Mouse (Mus musculus): ENCODE measurements around the gene Aox3. TPM values are rescaled to one million over a fixed set of nuclear protein-coding genes. Genes with fewer than 3 reads are reported as not detected.

Aox3 gene
- polyA plus RNA-seq, 1 experiment from 2014 or later: 0.59 TPM

- no peak for ATAC-seq (ENCODE audit: insufficient number of reproducible peaks, low FRiP score, low TSS enrichment, low read depth)
- Histone ChIP-seq H3K27ac (no peak overlapping the region), H3K9me3 (no peaks in the 10 kb centered on the region), H3K9ac (no peak overlapping the region), H3K27me3 (no peaks in the 10 kb centered on the region), H3K4me3 (no peak overlapping the region), H3K4me1 (no peaks in the 10 kb centered on the region), H3K4me2 (no peak overlapping the region), H3K36me3 (no peaks in the 10 kb centered on the region)
- WGBS: 82% methylated on average over 4 of the region's 4 CpGs
Measured at GRCm38 (mm10) chr1:58080446-58080845, 32.5 kb upstream of the Aox3 start.

GRCm38 (mm10) chr1:58081356-58081755 is 31.6 kb upstream of the Aox3 start:
- WGBS: 78% methylated on average over 5 of the region's 5 CpGs
- no peak overlapping the region for H3K27ac ChIP-seq

DNA sequence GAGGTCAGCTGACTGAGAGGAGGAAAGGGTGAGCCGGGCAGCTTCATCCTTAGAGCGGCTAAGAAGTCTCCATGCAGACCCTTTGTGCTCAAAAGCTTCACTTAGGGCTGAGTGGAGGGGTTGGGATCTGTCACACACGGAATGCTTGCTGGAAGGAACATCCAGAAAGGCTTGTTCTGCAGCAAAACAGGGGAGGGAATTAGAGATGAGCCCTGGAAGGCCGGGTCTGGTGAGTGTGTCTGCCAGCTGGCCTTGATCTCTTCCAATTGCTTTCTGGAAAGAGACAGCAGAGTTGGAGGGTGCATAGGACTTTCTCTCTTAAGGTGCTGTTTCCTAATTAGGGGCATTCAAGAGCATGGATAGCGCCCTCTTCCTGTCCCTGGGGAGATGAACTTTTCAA is 23.6 kb upstream of the Aox3 start:
- Histone ChIP-seq H3K27me3 (no peaks in the 10 kb centered on the region), H3K4me2 (no peak overlapping the region), H3K4me3 (no peak overlapping the region), H3K4me1 (peaks cover 5% of the 10 kb centered on the region; the same call in 1 of the 2 replicates), H3K9ac (no peak overlapping the region), H3K9me3 (no peaks in the 10 kb centered on the region), H3K27ac (no peak overlapping the region), H3K36me3 (no peaks in the 10 kb centered on the region)
- no peak for ATAC-seq (ENCODE audit: insufficient number of reproducible peaks, low FRiP score, low TSS enrichment, low read depth)
- WGBS: 44% methylated on average over 5 of the region's 5 CpGs

More at GRCm38 (mm10) chr1:58081356-58081755, 31.6 kb upstream of the Aox3 start:
- no peak overlapping the region for H3K4me2 ChIP-seq
- H3K4me3 ChIP-seq: no peak overlapping the region
- no peak for ATAC-seq (ENCODE audit: insufficient number of reproducible peaks, low FRiP score, low TSS enrichment, low read depth)
- no peaks in the 10 kb centered on the region for H3K9me3 ChIP-seq
- H3K36me3 ChIP-seq: no peaks in the 10 kb centered on the region
- no peak overlapping the region for H3K9ac ChIP-seq
- no peaks in the 10 kb centered on the region for H3K27me3 ChIP-seq
- no peaks in the 10 kb centered on the region for H3K4me1 ChIP-seq

DNA sequence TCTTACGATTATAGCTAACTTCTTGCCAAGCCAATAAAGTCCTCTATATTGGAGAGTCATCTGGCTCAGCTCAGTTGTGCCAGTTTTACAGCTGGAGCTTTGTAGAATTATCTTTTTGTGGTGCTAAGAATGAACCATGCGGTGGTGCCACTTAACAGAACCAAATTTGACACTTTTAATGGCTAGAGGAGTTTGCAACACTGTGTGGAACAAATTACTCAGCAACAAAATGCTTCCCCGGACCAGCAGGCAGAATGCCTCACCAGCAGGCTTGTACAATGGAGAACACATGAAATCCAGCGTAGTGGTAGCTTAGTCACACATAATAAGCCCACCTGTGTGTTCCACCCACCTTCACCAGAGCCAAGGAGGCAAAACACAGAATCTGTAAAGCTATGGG is 22.7 kb upstream of the Aox3 start:
- Histone ChIP-seq H3K27ac (no peak overlapping the region), H3K9me3 (no peaks in the 10 kb centered on the region), H3K9ac (no peak overlapping the region), H3K4me1 (peaks cover 5% of the 10 kb centered on the region; the same call in 1 of the 2 replicates), H3K27me3 (no peaks in the 10 kb centered on the region), H3K36me3 (no peaks in the 10 kb centered on the region), H3K4me2 (no peak overlapping the region), H3K4me3 (no peak overlapping the region)
- 29% methylated on average over 4 of the region's 4 CpGs for WGBS
- no peak for ATAC-seq (ENCODE audit: insufficient number of reproducible peaks, low FRiP score, low TSS enrichment, low read depth)

DNA sequence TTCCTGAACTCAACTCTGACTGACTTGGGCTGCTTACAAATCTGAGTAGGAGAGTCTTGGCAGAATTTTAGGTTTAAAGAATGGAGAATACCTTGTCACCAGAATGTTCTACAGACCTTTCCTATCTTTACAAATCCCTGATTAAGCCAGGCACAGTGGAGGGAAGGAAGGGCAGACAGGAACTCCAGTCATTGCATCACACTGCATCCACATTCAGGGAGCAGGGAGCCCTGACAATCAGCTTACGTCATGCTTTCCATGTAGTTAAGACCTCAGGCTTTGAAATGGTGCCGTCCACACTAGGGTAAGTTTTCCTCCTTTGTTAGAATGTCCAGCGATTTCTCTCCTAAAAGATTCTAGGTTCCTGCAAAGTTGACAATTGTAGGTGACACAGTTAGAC is 21.7 kb upstream of the Aox3 start:
- Histone ChIP-seq H3K27ac (no peak overlapping the region), H3K9me3 (no peaks in the 10 kb centered on the region), H3K27me3 (no peaks in the 10 kb centered on the region), H3K36me3 (no peaks in the 10 kb centered on the region), H3K4me3 (no peak overlapping the region), H3K9ac (no peak overlapping the region), H3K4me1 (peaks cover 5% of the 10 kb centered on the region; the same call in 1 of the 2 replicates), H3K4me2 (no peak overlapping the region)
- WGBS: 72% methylated on average over 3 of the region's 3 CpGs
- no peak for ATAC-seq (ENCODE audit: insufficient number of reproducible peaks, low FRiP score, low TSS enrichment, low read depth)

GRCm38 (mm10) chr1:58091992-58092560 is 20.9 kb upstream of the Aox3 start:
- H3K4me3 ChIP-seq: no peak overlapping the region
- WGBS: 82% methylated on average over 2 of the region's 2 CpGs
- no peak overlapping the region for H3K27ac ChIP-seq
- no peak overlapping the region for H3K9ac ChIP-seq
- no peaks in the 10 kb centered on the region for H3K36me3 ChIP-seq
- peaks cover 5% of the 10 kb centered on the region; the same call in 1 of the 2 replicates for H3K4me1 ChIP-seq
- no peak overlapping the region for H3K4me2 ChIP-seq
- ATAC-seq (ENCODE audit: insufficient number of reproducible peaks, low FRiP score, low TSS enrichment, low read depth): no peak
- no peaks in the 10 kb centered on the region for H3K27me3 ChIP-seq
- no peaks in the 10 kb centered on the region for H3K9me3 ChIP-seq

DNA sequence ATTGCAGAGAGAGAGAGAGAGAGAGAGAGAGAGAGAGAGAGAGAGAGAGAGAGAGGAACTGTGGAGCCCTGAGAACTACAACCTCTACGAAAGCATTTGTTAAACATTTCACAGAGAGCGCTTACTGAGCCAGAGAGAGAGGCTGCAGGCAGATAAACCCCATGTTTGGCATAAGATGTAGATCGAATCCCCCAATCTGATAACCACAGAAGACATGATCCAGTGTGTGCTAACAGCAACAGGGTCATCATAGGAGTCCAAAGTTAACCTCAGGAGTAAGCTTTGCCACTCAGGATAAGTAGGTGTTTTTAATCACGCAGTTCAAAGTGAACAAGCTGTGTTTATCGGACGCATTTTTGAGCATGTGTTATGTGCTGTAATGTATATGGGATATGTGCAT is 15.6 kb upstream of the Aox3 start:
- Histone ChIP-seq H3K9me3 (no peaks in the 10 kb centered on the region), H3K27me3 (no peaks in the 10 kb centered on the region), H3K27ac (no peak overlapping the region), H3K4me3 (no peak overlapping the region), H3K9ac (no peak overlapping the region), H3K4me2 (no peak overlapping the region), H3K4me1 (no peaks in the 10 kb centered on the region), H3K36me3 (no peaks in the 10 kb centered on the region)
- WGBS: 84% methylated on average over 6 of the region's 6 CpGs
- no peak for ATAC-seq (ENCODE audit: insufficient number of reproducible peaks, low FRiP score, low TSS enrichment, low read depth)

DNA sequence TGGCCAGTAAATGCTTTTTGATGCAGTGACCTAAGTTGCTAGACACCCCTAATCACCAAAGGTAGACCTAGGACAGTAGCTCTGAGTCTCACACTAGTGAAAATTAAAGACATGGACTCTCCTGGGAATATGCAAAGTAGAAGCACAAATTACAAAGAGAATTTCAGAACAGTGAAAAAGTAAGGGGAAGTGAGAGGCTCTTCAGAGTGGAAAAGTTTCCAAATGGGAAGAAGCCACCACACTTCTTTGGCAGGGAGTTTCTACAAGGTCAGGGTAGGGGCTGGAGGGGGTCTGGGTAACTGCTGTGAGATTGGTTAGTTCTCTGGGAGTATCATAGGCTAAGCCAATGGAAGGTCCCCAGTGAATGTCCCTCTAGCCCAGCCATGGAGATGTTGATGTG is 13.8 kb upstream of the Aox3 start:
- ATAC-seq (ENCODE audit: insufficient number of reproducible peaks, low FRiP score, low TSS enrichment, low read depth): no peak

DNA sequence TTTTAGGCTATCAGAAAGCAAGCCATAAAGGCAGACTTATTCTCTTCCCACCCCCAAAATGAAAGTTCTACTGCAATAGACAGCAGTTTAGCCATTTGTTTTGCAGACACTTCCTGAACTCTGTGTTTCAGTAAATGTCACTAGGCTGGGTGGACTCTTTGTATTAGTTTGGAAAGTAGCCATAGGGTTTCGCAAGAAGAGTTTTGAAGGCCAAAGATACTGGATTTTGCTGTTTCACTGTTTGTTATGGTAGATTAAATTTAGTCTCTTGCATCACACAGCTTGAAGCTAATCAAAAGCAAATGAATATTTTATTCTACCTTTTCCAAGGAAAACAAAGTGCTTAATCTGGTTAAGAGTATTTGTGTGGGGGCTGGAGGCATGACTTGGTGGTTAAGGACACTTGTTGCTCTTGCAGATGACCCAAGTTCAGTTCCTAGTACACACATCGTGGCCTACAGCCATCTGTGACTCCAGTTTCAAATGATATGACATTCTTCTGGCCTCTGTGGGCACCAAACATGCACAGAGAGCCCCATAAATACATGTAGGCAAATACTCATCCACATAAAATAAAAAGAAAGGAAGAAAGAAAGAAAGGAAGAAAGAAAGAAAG is 11.3 kb upstream of the Aox3 start:
- no peaks in the 10 kb centered on the region for H3K9me3 ChIP-seq
- no peak overlapping the region for H3K27ac ChIP-seq
- WGBS: 63% methylated on average over 2 of the region's 2 CpGs
- H3K9ac ChIP-seq: no peak overlapping the region
- H3K36me3 ChIP-seq: no peaks in the 10 kb centered on the region
- no peak for ATAC-seq (ENCODE audit: insufficient number of reproducible peaks, low FRiP score, low TSS enrichment, low read depth)
- no peak overlapping the region for H3K4me2 ChIP-seq
- H3K4me3 ChIP-seq: no peak overlapping the region
- H3K4me1 ChIP-seq: no peaks in the 10 kb centered on the region
- no peaks in the 10 kb centered on the region for H3K27me3 ChIP-seq

More for the DNA sequence above, 13.8 kb upstream of the Aox3 start:
- no peak overlapping the region for H3K4me2 ChIP-seq
- H3K9me3 ChIP-seq: no peaks in the 10 kb centered on the region
- no peak overlapping the region for H3K4me3 ChIP-seq
- no peak overlapping the region for H3K9ac ChIP-seq
- H3K4me1 ChIP-seq: no peaks in the 10 kb centered on the region
- H3K27ac ChIP-seq: no peak overlapping the region
- no peaks in the 10 kb centered on the region for H3K36me3 ChIP-seq
- no peaks in the 10 kb centered on the region for H3K27me3 ChIP-seq

GRCm38 (mm10) chr1:58102494-58102893 is 10.4 kb upstream of the Aox3 start:
- no peak for ATAC-seq (ENCODE audit: insufficient number of reproducible peaks, low FRiP score, low TSS enrichment, low read depth)
- no peaks in the 10 kb centered on the region for H3K27me3 ChIP-seq
- no peaks in the 10 kb centered on the region for H3K36me3 ChIP-seq
- H3K4me2 ChIP-seq: no peak overlapping the region
- H3K9me3 ChIP-seq: no peaks in the 10 kb centered on the region
- H3K9ac ChIP-seq: no peak overlapping the region
- H3K4me3 ChIP-seq: no peak overlapping the region
- WGBS: 53% methylated on average over 7 of the region's 7 CpGs
- H3K4me1 ChIP-seq: no peaks in the 10 kb centered on the region
- no peak overlapping the region for H3K27ac ChIP-seq

GRCm38 (mm10) chr1:58105685-58106084 is 7.2 kb upstream of the Aox3 start:
- H3K9me3 ChIP-seq: no peaks in the 10 kb centered on the region
- no peak overlapping the region for H3K4me3 ChIP-seq
- no peak overlapping the region for H3K9ac ChIP-seq
- no peak for ATAC-seq (ENCODE audit: insufficient number of reproducible peaks, low FRiP score, low TSS enrichment, low read depth)
- H3K36me3 ChIP-seq: no peaks in the 10 kb centered on the region
- no peak overlapping the region for H3K4me2 ChIP-seq
- no peaks in the 10 kb centered on the region for H3K4me1 ChIP-seq
- 84% methylated on average over 6 of the region's 6 CpGs for WGBS
- H3K27ac ChIP-seq: no peak overlapping the region
- H3K27me3 ChIP-seq: no peaks in the 10 kb centered on the region

- no peaks in the 10 kb centered on the region for H3K9me3 ChIP-seq
- no peak overlapping the region for H3K4me2 ChIP-seq
- H3K27me3 ChIP-seq: no peaks in the 10 kb centered on the region
- no peak overlapping the region for H3K9ac ChIP-seq
- ATAC-seq (ENCODE audit: insufficient number of reproducible peaks, low FRiP score, low TSS enrichment, low read depth): no peak
- no peak overlapping the region for H3K4me3 ChIP-seq
- no peak overlapping the region for H3K27ac ChIP-seq
- WGBS: 86% methylated on average over 2 of the region's 2 CpGs
- no peaks in the 10 kb centered on the region for H3K4me1 ChIP-seq
- H3K36me3 ChIP-seq: no peaks in the 10 kb centered on the region
Measured at GRCm38 (mm10) chr1:58107066-58107465, 5.9 kb upstream of the Aox3 start.

GRCm38 (mm10) chr1:58110241-58110640 is 2.7 kb upstream of the Aox3 start:
- Histone ChIP-seq H3K4me2 (no peak overlapping the region), H3K9me3 (no peaks in the 10 kb centered on the region), H3K36me3 (no peaks in the 10 kb centered on the region), H3K4me3 (no peak overlapping the region), H3K27me3 (no peaks in the 10 kb centered on the region), H3K27ac (no peak overlapping the region), H3K4me1 (0 out of 2 replicates have a peak, but pooled peaks cover 3% of the 10 kb centered on the region), H3K9ac (no peak overlapping the region)
- WGBS: 94% methylated on average over 5 of the region's 5 CpGs
- ATAC-seq (ENCODE audit: insufficient number of reproducible peaks, low FRiP score, low TSS enrichment, low read depth): no peak
